Comparison of ENCODE assay signal across 25 mouse cellular contexts in the genomic region with DNA sequence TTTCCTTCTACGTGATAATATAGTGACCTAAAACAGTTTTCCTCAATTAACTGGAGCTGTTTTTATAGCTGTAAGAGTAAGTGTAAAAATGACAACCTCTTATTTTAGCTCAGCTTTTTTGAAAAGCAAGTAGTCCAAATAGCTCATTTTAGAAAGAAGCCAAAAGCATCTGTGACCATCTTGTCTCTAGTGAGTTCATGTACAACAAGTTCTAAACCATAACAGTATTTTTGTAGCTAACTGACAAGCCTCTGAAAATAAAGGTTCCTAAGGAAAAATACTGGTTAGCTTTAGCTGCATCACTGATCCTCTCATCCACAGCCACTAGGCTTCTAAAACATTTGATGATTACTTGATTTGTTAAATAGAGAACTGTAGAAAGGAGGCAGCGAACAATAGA.
DNase-seq lines count a peak whose midpoint lies in the region; ATAC-seq and TF ChIP-seq lines count a peak whose summit lies in the region.
"Had no signal": no experiment of that assay in that cellular context is flagged by ENCODE, and none has a peak within 500 bp of the region (broad histone marks: within the 10 kb centered on the region; RNA-seq: fewer than 3 reads in every experiment).

No protein-coding gene starts in this region.

- H3K4me3 ChIP-seq in layer of hippocampus, adult 2 months = no peak overlapping the region
- no peak overlapping the region for H3K4me3 ChIP-seq in left cerebral cortex, adult 2 months
- no peak overlapping the region for H3K4me3 ChIP-seq in hindbrain, postnatal 0 days (ENCODE audit: low read length)
- H3K4me3 ChIP-seq: embryonic facial prominence, embryonic 10.5 days; embryonic facial prominence, embryonic 12.5 days; forebrain, embryonic 13.5 days; forebrain, embryonic 15.5 days had no signal

- H3K4me1 ChIP-seq in hindbrain, postnatal 0 days (ENCODE audit: insufficient read depth, low read length) = no peaks in the 10 kb centered on the region
- H3K4me1 ChIP-seq: embryonic facial prominence, embryonic 10.5 days; embryonic facial prominence, embryonic 12.5 days; forebrain, embryonic 13.5 days; forebrain, embryonic 15.5 days had no signal

- no peak overlapping the region for H3K4me2 ChIP-seq in hindbrain, postnatal 0 days (ENCODE audit: low read depth, low read length)
- H3K4me2 ChIP-seq: embryonic facial prominence, embryonic 12.5 days; forebrain, embryonic 13.5 days; forebrain, embryonic 15.5 days had no signal

- no peak for DNase-seq in frontal cortex, postnatal 36 days (ENCODE audit: low spot score in 2 of 2)
- DNase-seq in layer of hippocampus, adult 2 months (ENCODE audit: low spot score in 2 of 2) = peak in 1 of 2 experiments; percentile 24
- DNase-seq in layer of hippocampus, postnatal 25 days (ENCODE audit: extremely low spot score in 1 of 2, low spot score in 1 of 2) = no peak
- DNase-seq in left cerebral cortex, adult 2 months (ENCODE audit: extremely low spot score in 1 of 2, low spot score in 2 of 2) = no peak
- no peak for DNase-seq in left cerebral cortex, postnatal 4 days
- no peak for DNase-seq in hindbrain, postnatal 0 days (ENCODE audit: low spot score)
- DNase-seq: adrenal gland, adult 8-10 months; adrenal gland, postnatal 14 days; adrenal gland, postnatal 36 days; B cell, adult 2 months; cerebellum, adult 11 months; cerebellum, adult 18-20 months; cerebellum, adult 9-10 months; cerebellum, postnatal 10 days; cerebellum, postnatal 25 days had no signal

- H3K9me3 ChIP-seq in hindbrain, postnatal 0 days (ENCODE audit: low read length) = no peaks in the 10 kb centered on the region
- H3K9me3 ChIP-seq: embryonic facial prominence, embryonic 10.5 days; embryonic facial prominence, embryonic 12.5 days; forebrain, embryonic 13.5 days; forebrain, embryonic 15.5 days; G1E had no signal

- peak; percentile 99 for ATAC-seq in frontal cortex, adult (ENCODE audit: low TSS enrichment)
- ATAC-seq in hindbrain, postnatal 0 days = no peak
- ATAC-seq: activated CD4-positive, CD25-positive, alpha-beta regulatory T cell, adult 4 months; CD4-positive, CD25-positive, alpha-beta regulatory T cell, adult 4 months; forebrain, embryonic 13.5 days; forebrain, embryonic 15.5 days; Patski had no signal

- H3K9ac ChIP-seq in hindbrain, postnatal 0 days (replicated peaks; ENCODE audit: low read length) = no peak overlapping the region
- H3K9ac ChIP-seq: embryonic facial prominence, embryonic 12.5 days; forebrain, embryonic 13.5 days; forebrain, embryonic 15.5 days had no signal

- intact Hi-C loops in left cerebral cortex, adult 2 months (cut with DNase I) = no loop called here
- intact Hi-C loops in left cerebral cortex, postnatal 4 days (cut with DNase I) = no loop called here

- H3K36me3 ChIP-seq in hindbrain, postnatal 0 days (ENCODE audit: insufficient read depth, low read length) = no peaks in the 10 kb centered on the region
- H3K36me3 ChIP-seq: embryonic facial prominence, embryonic 10.5 days; embryonic facial prominence, embryonic 12.5 days; forebrain, embryonic 15.5 days; G1E had no signal

- peak overlapping the region; percentile 82 for H3K27ac ChIP-seq in layer of hippocampus, adult 2 months
- H3K27ac ChIP-seq in left cerebral cortex, adult 2 months = peak overlapping the region; percentile 24; the same call in 1 of the 2 replicates
- no peak overlapping the region for H3K27ac ChIP-seq in hindbrain, postnatal 0 days
- H3K27ac ChIP-seq: embryonic facial prominence, embryonic 10.5 days; embryonic facial prominence, embryonic 12.5 days; forebrain, embryonic 13.5 days; forebrain, embryonic 15.5 days had no signal

- 88% methylated on average over 2 of the region's 2 CpGs for WGBS in hindbrain, postnatal 0 days

- no peaks in the 10 kb centered on the region for H3K27me3 ChIP-seq in hindbrain, postnatal 0 days (ENCODE audit: insufficient read depth, low read length)
- H3K27me3 ChIP-seq: CH12.LX; embryonic facial prominence, embryonic 12.5 days; forebrain, embryonic 13.5 days; forebrain, embryonic 15.5 days; Patski had no signal

- TF ChIP-seq CTCF in layer of hippocampus, adult 2 months (conservative IDR thresholded peaks at IDR 0.05) = peak; percentile 38
- no peak; the same call in 1 of the 2 replicates for TF ChIP-seq CTCF in left cerebral cortex, adult 2 months (IDR thresholded peaks at IDR 0.05)
- no peak for TF ChIP-seq CTCF in hindbrain, postnatal 0 days (IDR thresholded peaks at IDR 0.05; ENCODE audit: low read depth)
